Mouse (Mus musculus) hindbrain, embryonic 16.5 days (tissue): Measurements from ENCODE around the gene Gm49358. TPM values are rescaled to one million over a fixed set of nuclear protein-coding genes. Genes with fewer than 3 reads are reported as not detected.
A peak's percentile ranks its signal among the peaks of the same experiment; 100 is the strongest.

Experiments
- ATAC-seq: fragments of 200-750 bp; cut with Nextera tagmentation; 2 replicates; pipeline ENCODE4 v1.8.0; 2017; ENCODE audit warnings: moderate TSS enrichment, moderate library complexity
- H3K27ac ChIP-seq: fragments of 300-500 bp; sonication (generic); 2 replicates; pipeline ENCODE4 v1.5.1; 2014; ENCODE audit warnings: low read depth, mild to moderate bottlenecking, control low read depth, low read length, moderate library complexity
- H3K27me3 ChIP-seq: fragments of 300-500 bp; sonication (generic); replicated peaks from 2 replicates; pipeline ENCODE4 v1.6.1; 2014; ENCODE audit warnings: low read length; ENCODE audit not compliant: control insufficient read depth, insufficient read depth
- H3K36me3 ChIP-seq: fragments of 300-500 bp; sonication (generic); 2 replicates; pipeline ENCODE4 v1.6.1; 2014; ENCODE audit warnings: mild to moderate bottlenecking, low read length, moderate library complexity, mixed read lengths; ENCODE audit not compliant: control insufficient read depth, insufficient read depth
- H3K4me1 ChIP-seq: fragments of 300-500 bp; sonication (generic); 2 replicates; pipeline ENCODE4 v1.6.1; 2014; ENCODE audit warnings: low read depth, low read length; ENCODE audit not compliant: control insufficient read depth, insufficient read depth
- H3K4me2 ChIP-seq: fragments of 300-500 bp; sonication (generic); 2 replicates; pipeline ENCODE4 v1.6.1; 2014; ENCODE audit warnings: mild to moderate bottlenecking, low read length, control low read depth, moderate library complexity
- H3K4me3 ChIP-seq: fragments of 300-500 bp; sonication (generic); 2 replicates; pipeline ENCODE4 v1.5.1; 2014; ENCODE audit warnings: mild to moderate bottlenecking, low read length, control low read depth, moderate library complexity
- H3K9ac ChIP-seq: fragments of 300-500 bp; sonication (generic); 2 replicates; pipeline ENCODE4 v1.6.1; 2014; ENCODE audit warnings: low read depth, mild to moderate bottlenecking, control low read depth, low read length, moderate library complexity
- H3K9me3 ChIP-seq: fragments of 300-500 bp; sonication (generic); 2 replicates; pipeline ENCODE4 v1.6.1; 2014; ENCODE audit warnings: mild to moderate bottlenecking, low read length, moderate library complexity; ENCODE audit not compliant: control insufficient read depth
- WGBS: fragments of 180-500 bp; shearing (Covaris S2); extraction: QIAGEN DNeasy Blood & Tissue Kit; methylation state at CpG from one replicate; pipeline ENCODE4 v1.1.7; 2014; 5-methylcytosine and 5-hydroxymethylcytosine counted together
- polyA plus RNA-seq: library from polyadenylated mRNA; unstranded; fragments of >200 nt; fragmentation: Nextera tagmentation; extraction: Ambion mirVana; gene quantifications from 2 replicates; pipeline ENCODE4 v1.2.1, GENCODE M21; 2015

Gene Gm49358
- polyA plus RNA-seq, 1 experiment from 2014 or later, result not detected

DNA sequence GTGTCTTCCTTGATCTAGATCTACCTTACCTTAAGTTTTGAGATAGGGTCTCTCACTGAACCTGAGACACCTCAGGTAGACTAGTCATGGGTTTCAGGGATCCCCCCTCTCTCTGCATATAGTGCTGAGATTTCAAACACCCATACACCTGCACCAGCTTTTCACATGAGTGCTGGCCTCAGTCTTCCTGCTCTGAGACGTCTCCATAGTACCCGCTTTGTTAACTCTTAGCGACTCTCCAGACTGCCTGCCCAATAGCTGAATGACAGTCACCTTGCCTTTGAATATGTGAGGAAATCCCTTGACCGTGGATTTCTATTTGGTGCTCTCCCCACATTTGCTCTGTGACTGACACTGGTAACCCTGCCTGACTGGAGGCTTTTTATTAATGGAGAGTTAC lies 30.4 kb downstream of the Gm49358 start:
- Histone ChIP-seq H3K36me3 (no peaks in the 10 kb centered on the region), H3K27me3 (no peaks in the 10 kb centered on the region), H3K4me1 (no peaks in the 10 kb centered on the region), H3K9ac (no peak overlapping the region), H3K27ac (no peak overlapping the region), H3K4me2 (no peak overlapping the region), H3K4me3 (no peak overlapping the region), H3K9me3 (no peaks in the 10 kb centered on the region)
- 0 out of 2 replicates have a peak, but pooled peaks have one; percentile 35 for ATAC-seq
- 86% methylated on average over 4 of the region's 4 CpGs for WGBS

DNA sequence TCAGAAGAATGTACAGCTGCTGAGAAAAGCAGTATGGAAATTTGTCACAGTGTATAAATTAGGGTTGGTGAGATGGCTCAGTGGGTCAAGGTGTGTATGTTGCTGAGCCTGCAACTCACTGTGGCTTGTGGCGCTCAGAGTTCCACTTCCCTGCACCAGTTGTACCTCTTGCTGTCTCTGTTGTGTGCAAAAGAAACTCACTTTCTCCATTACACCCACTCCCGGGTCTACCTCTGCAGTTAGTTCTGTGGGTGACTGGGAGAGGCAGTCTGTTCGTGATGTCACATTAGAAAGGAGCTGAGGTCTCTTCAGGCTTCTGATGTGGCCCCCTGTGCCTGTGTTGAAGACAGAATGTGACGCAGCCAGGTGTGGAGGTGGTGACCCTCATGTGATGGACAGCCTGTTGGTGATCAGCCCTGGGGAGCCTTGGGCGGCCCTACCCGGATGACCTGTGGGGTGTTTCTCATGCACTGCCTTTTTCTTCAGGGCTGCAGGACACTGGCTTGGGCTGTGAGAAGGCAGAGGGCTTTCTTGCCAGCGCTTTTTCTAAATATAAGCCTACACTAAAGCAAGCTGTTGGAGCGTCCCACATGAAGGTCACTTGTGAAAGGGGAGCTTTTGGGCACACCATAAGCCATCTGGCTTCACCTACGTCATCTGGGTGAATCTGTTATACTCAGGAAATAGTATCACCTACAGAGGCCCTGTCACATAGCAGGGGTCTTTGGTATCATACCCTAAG lies 31.2 kb downstream of the Gm49358 start:
- H3K4me3 ChIP-seq, result no peak overlapping the region
- H3K4me2 ChIP-seq, result no peak overlapping the region
- ATAC-seq, result no peak
- no peaks in the 10 kb centered on the region for H3K27me3 ChIP-seq
- no peak overlapping the region for H3K27ac ChIP-seq
- no peaks in the 10 kb centered on the region for H3K36me3 ChIP-seq
- 94% methylated on average over 9 of the region's 9 CpGs for WGBS
- H3K4me1 ChIP-seq, result no peaks in the 10 kb centered on the region
- no peak overlapping the region for H3K9ac ChIP-seq
- no peaks in the 10 kb centered on the region for H3K9me3 ChIP-seq

DNA sequence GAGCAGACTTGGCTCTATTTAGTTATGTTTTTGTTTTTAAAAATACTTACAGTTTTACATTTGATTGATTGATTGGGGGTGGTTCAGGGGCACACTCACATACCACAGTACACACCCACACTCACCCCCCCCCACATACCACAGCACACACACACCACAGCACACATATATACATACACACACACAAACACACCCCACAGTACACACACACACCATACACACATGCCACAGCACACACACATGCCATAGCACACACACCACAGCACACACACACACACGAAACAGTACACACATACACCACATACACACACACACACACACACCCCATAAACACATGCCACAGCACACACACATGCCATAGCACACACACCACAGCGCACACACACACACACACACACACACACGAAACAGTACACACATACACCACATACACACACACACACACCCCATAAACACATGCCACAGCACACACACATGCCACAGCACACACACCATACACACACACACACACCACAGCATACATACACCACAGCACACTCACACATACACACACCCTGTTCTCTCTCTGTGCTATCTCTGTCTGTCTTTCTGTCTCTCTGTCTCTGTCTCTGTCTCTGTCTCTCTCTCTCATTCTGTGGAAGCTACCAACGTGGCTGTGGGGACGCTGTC lies 32.4 kb downstream of the Gm49358 start:
- Histone ChIP-seq H3K9me3 (no peaks in the 10 kb centered on the region), H3K4me1 (no peaks in the 10 kb centered on the region), H3K27me3 (no peaks in the 10 kb centered on the region), H3K4me2 (no peak overlapping the region), H3K9ac (no peak overlapping the region), H3K4me3 (no peak overlapping the region), H3K36me3 (no peaks in the 10 kb centered on the region), H3K27ac (no peak overlapping the region)
- WGBS, result 93% methylated on average over 5 of the region's 5 CpGs
- 0 out of 2 replicates have a peak, but pooled peaks have one; percentile 27 for ATAC-seq

DNA sequence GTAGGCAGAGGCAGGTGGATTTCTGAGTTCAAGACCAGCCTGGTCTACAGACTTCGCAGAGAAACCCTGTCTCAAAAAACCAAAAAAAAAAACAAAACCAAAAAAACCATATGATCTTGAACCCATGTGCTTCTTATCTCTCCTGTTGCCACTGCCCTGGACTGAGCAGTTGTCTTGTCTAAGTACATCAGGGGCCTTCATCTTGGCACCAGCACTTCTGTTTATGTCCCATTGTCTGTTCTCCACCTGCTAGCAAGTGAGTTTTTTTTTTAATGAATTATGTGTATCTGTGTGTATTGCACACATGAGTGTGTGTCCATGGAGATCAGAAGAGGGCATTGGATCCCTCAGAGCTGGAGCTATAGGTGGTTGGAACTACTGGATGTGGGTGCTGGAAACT lies 43.6 kb downstream of the Gm49358 start:
- no peak overlapping the region for H3K4me3 ChIP-seq
- WGBS, result 100% methylated on average over 1 of the region's 1 CpGs

DNA sequence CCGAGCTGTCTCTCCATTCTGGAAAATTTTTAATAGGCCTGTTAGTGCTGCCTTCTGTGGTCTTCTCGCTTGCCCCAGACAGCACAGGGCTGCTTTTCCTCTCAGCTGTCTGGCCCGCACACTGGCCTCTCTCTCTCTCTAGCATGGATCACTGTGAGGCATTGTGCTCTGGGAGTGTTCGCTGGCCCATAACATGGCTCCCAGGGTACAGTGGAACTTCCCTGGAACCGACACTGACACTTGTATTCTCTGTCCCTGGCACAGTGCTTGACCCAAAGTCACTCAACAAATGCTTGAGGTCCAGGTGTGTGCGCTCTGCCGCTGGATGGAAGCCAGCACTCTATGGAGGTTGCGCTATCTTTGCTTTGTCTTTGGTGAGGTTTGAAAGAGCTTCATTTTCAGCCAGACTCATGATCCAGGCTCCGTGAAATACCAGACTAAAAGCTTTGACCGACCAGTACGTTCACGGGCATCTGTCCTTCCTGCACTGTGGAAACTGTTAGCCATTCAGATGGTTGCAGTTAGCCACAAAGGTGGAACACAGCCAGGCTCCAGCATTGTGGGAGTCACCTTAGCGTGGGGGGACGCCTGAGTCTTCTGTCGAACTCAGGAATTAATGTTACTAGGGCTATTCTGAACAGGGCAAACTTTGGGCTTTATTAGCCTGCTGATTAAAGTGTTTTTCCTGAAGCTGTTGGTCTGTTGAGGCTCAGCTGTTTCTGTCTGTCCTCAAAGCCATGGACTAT lies 44.4 kb downstream of the Gm49358 start:
- no peaks in the 10 kb centered on the region for H3K27me3 ChIP-seq
- peak; percentile 79 for ATAC-seq
- peaks cover 7% of the 10 kb centered on the region for H3K36me3 ChIP-seq
- H3K4me1 ChIP-seq, result peaks cover 3% of the 10 kb centered on the region; the same call in 1 of the 2 replicates
- H3K27ac ChIP-seq, result no peak overlapping the region
- no peaks in the 10 kb centered on the region for H3K9me3 ChIP-seq
- H3K4me3 ChIP-seq, result no peak overlapping the region
- no peak overlapping the region for H3K4me2 ChIP-seq
- no peak overlapping the region for H3K9ac ChIP-seq
- 61% methylated on average over 15 of the region's 15 CpGs for WGBS

More for the DNA sequence above, 43.6 kb downstream of the Gm49358 start:
- H3K27me3 ChIP-seq, result no peaks in the 10 kb centered on the region
- no peak overlapping the region for H3K9ac ChIP-seq
- no peak overlapping the region for H3K27ac ChIP-seq
- H3K9me3 ChIP-seq, result no peaks in the 10 kb centered on the region
- ATAC-seq, result no peak
- no peak overlapping the region for H3K4me2 ChIP-seq
- peaks cover 3% of the 10 kb centered on the region; the same call in 1 of the 2 replicates for H3K4me1 ChIP-seq
- H3K36me3 ChIP-seq, result peaks cover 4% of the 10 kb centered on the region

DNA sequence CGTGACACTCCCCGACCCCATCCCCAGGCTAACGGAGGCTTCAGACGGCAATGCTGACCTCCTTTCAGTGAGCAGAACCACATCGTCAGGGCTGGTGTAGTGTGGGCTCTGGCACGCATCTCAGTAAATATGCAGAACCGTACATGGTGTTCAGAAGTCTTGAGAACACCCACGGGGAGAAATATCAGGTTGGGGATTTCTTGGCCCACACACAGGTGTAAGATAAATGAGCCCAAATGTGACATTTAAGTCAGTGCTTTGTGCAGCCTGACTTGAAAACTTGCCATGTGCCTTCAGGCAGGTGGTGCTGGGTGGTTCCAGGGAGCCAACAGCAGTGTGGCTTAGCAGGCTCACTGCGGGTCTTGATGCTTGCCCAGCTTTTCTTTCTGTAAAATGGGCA lies 46.2 kb downstream of the Gm49358 start:
- Histone ChIP-seq H3K9ac (no peak overlapping the region), H3K4me2 (no peak overlapping the region), H3K4me3 (no peak overlapping the region), H3K4me1 (peaks cover 3% of the 10 kb centered on the region; the same call in 1 of the 2 replicates), H3K27ac (no peak overlapping the region), H3K27me3 (no peaks in the 10 kb centered on the region), H3K36me3 (peaks cover 7% of the 10 kb centered on the region), H3K9me3 (no peaks in the 10 kb centered on the region)
- no peak for ATAC-seq
- WGBS, result 74% methylated on average over 9 of the region's 9 CpGs

DNA sequence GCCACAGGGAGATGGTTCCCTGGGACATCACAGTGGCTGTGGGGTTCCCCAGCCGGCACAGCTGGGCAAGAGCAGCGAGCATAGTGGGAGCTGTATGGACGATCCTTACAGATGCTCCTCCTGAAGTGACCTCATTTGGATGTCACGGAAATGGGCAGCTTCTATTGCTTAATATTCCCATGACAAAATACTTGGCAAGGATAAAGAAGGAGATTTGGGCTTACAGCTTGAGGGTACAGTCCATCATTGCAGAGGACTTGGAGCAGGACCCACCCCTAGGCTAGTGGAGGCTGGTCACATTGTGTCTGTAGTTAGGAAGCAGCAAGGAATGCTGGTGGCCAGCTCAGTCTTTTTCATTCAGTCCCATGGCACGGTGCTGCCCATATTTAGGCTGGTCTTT lies 46.8 kb downstream of the Gm49358 start:
- H3K9me3 ChIP-seq, result no peaks in the 10 kb centered on the region
- no peak overlapping the region for H3K27ac ChIP-seq
- peaks cover 7% of the 10 kb centered on the region for H3K36me3 ChIP-seq
- peaks cover 3% of the 10 kb centered on the region; the same call in 1 of the 2 replicates for H3K4me1 ChIP-seq
- no peak overlapping the region for H3K4me3 ChIP-seq
- no peak overlapping the region for H3K9ac ChIP-seq
- H3K4me2 ChIP-seq, result no peak overlapping the region
- H3K27me3 ChIP-seq, result no peaks in the 10 kb centered on the region
- no peak for ATAC-seq
- 87% methylated on average over 5 of the region's 5 CpGs for WGBS

DNA sequence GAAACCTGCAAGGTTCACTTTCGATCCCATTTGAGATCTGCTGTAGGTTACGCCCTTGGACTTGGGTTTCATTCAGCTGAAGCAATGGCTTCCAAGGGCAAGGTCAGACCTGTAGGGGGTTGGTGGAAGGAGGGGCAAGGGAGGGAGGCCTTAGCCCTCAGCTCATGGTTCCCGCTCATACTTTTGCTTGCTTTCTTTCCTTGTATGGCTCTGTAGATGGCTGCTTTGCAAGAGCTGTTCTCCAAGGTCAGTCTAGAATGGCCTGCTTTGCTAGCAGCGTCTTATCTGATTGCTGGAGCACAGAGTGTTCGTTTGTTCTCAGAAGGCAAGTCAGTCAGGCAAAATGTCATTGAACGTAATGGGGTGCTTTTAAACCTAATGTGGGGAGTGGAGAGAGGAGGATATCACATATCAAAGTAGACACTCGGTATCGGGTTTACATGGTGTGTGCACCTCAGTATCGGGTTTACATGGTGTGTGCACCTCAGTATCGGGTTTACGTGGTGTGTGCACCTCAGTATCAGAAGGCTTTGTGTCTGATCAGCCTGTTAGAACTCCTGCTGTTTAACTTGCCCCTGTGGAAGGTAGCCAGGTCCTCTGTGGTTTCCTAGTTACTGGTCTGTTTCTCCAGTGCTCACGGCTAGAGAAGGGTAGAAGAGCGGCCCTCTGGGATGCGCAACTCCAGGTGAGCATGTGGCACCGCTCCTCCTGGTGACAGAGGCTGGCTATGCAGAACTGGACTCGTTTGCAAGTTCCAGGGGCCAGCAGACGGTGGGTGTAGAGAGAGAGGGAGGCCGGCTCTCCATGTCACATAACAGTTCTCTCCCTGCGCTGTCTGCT lies 50.7 kb downstream of the Gm49358 start:
- no peaks in the 10 kb centered on the region for H3K27me3 ChIP-seq
- H3K9ac ChIP-seq, result no peak overlapping the region
- no peaks in the 10 kb centered on the region for H3K9me3 ChIP-seq
- no peak overlapping the region for H3K27ac ChIP-seq
- peaks cover 4% of the 10 kb centered on the region for H3K4me1 ChIP-seq
- no peak overlapping the region for H3K4me2 ChIP-seq
- 86% methylated on average over 19 of the region's 19 CpGs for whole genome bisulfite sequencing
- ATAC-seq, result no peak
- H3K36me3 ChIP-seq, result peaks cover 4% of the 10 kb centered on the region
- H3K4me3 ChIP-seq, result no peak overlapping the region
